Mouse (Mus musculus) cerebellum, adult 2 months (tissue): Measurements from ENCODE around the gene Tmem184a. TPM values are rescaled to one million over a fixed set of nuclear protein-coding genes. Genes with fewer than 3 reads are reported as not detected.

ENCODE experiments used
- DNase-seq, 2 experiments: peaks; one replicate each; pipeline ENCODE4 v3.0.0; 2021
- H3K27ac ChIP-seq: fragments of 200-500 bp; 2 replicates; pipeline ENCODE4 v1.5.1; 2012; ENCODE audit warnings: low read length, control low read depth, inconsistent platforms; ENCODE audit not compliant: insufficient read depth
- H3K27me3 ChIP-seq: fragments of 200-500 bp; 2 replicates; pipeline ENCODE4 v1.6.1; 2012; ENCODE audit warnings: inconsistent platforms, mild to moderate bottlenecking, low read length, moderate library complexity; ENCODE audit not compliant: control insufficient read depth, insufficient read depth
- H3K4me1 ChIP-seq: fragments of 200-500 bp; 2 replicates; pipeline ENCODE4 v1.6.1; 2011; ENCODE audit warnings: low read length; ENCODE audit not compliant: control insufficient read depth, insufficient read depth
- H3K4me3 ChIP-seq: fragments of 200-500 bp; replicated peaks from 2 replicates; pipeline ENCODE3; 2011; ENCODE audit warnings: mild to moderate bottlenecking, low read depth, low read length, control low read depth; ENCODE audit not compliant: insufficient read depth
- CTCF ChIP-seq: fragments of 200-500 bp; IDR thresholded peaks from 2 replicates; pipeline ENCODE4 v1.5.1; 2011; ENCODE audit warnings: low read depth, mild to moderate bottlenecking, control low read depth, low read length, moderate library complexity, borderline replicate concordance; ENCODE audit not compliant: insufficient read depth
- POLR2A ChIP-seq: fragments of 200-500 bp; IDR thresholded peaks from 2 replicates; pipeline ENCODE4 v1.6.1; 2011; ENCODE audit warnings: low read length, control low read depth, borderline replicate concordance; ENCODE audit not compliant: insufficient read depth
- WGBS: fragments of 180-500 bp; shearing (Covaris S2); methylation state at CpG from one replicate; pipeline ENCODE4 v1.1.7; 2018; 5-methylcytosine and 5-hydroxymethylcytosine counted together
- polyA plus RNA-seq: library from polyadenylated mRNA; depleted of rRNA; stranded (reverse); fragments of >200 nt; gene quantifications from 2 replicates; pipeline ENCODE4 v1.2.3, GENCODE M21; 2012

Gene Tmem184a
- polyA plus RNA-seq, 1 experiment = 0.54 TPM

DNA sequence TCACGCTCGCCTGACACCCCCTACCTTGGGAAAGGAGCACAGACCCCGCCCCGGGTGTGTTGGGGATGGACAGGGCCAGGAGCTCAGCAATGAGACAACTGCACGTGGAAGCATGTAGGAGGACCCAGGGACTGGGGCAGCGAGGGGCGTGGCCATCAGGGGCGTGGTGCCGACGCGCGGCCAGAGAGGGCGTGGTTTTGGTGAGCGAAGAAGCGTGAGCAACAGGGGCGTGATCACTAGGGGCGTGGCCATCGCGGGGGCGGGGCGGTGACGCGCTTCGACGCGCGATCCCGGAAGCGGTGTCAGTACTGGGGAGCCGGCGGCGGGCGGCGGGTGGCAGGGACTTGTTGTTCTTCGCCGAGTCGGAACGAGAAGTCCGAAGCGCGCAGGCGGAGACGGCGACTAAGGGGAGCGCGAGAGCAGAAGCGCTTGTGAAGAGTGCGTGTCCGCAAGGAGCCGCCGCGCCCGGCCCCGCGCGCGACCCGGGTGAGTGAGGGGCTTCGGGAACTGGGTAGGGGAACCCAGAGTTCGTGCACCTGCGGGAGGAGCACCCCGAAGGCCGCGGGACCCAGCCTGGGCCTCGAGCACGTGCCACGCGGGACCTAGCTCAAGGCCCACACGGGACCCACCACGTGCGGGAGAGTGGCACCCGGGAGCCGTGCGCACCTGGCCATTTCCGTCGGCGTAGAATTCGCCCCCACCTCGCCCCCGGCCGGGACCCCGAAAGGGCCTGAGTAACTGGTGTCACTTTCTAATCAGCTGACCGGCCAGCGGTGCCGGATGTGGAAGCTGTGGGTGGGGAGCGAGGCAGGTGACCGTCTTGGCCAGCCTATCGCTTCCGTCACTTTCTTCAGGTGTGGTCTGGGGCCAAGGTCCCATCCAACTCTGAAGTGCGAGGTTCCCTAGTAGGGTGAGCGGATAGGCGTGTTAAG lies 28.2 kb downstream of the Tmem184a start, which contains the start of gene Mafk:
Gene Mafk (plus strand): TSS at position 287 of the 932 bp plus-strand sequence.
- DNase-seq = peak; percentile 83 to 84
- 1% methylated on average over 92 of the region's 92 CpGs for WGBS
- peak within 1 kb of the TSS; percentile 50 for H3K4me3 ChIP-seq
- no peak within 1 kb of the TSS for H3K27ac ChIP-seq
- H3K27me3 ChIP-seq = no peaks in the 10 kb centered on the region
- TF ChIP-seq CTCF = no peak
- 0 out of 2 replicates have a peak, but pooled peaks have one; percentile 17 for TF ChIP-seq POLR2A
- peaks cover 8% of the 10 kb centered on the region; the same call in 1 of the 2 replicates for H3K4me1 ChIP-seq

DNA sequence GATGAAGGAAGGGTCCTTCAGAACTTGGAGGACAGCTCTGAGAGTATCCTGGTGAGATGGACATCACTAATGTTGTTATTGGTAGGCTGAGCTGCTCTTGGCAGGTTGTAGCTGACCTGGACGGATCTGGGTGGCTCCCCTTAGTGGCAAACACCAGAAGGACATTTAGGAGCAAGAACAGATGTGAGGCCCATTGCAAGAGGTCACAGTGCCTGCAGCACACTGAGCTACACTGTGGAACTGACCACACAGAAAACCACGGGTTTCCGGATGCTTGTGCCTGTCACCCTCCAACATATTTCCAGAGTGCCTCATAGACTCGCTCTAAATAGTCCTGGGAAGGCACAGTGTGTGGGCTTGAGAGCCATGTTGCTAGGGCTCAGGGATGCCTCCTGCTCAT lies 30.3 kb downstream of the Tmem184a start:
- 59% methylated on average over 4 of the region's 4 CpGs for WGBS

DNA sequence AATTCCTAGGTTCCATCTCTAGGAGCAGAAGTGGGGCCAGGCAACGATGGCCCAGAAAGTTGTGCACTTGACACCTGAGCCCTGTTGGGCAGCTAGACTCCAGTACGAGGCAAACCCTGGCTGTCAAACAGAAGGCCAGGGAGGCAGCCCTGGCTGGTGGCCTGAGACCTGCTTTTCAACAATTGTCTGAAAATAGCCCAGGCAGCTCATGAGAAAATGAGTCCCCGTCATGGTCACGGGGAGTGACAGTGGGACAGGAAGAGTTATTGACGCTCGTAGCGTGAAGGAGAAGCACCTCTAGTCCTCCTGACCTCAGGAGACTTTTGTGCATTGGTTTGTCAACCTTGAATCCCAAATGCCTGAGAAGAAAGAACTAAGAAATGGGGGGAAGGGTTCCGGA lies 38.3 kb downstream of the Tmem184a start:
- H3K27me3 ChIP-seq = no peaks in the 10 kb centered on the region
- no peak for DNase-seq
- H3K27ac ChIP-seq = no peak overlapping the region
- WGBS = 75% methylated on average over 8 of the region's 8 CpGs
- TF ChIP-seq POLR2A = no peak
- TF ChIP-seq CTCF = no peak
- no peak overlapping the region for H3K4me3 ChIP-seq
- no peaks in the 10 kb centered on the region for H3K4me1 ChIP-seq

More for the DNA sequence above, 30.3 kb downstream of the Tmem184a start:
- peaks cover 8% of the 10 kb centered on the region; the same call in 1 of the 2 replicates for H3K4me1 ChIP-seq
- H3K27ac ChIP-seq = no peak overlapping the region
- no peak overlapping the region for H3K4me3 ChIP-seq
- no peak for DNase-seq
- no peaks in the 10 kb centered on the region for H3K27me3 ChIP-seq
- TF ChIP-seq CTCF (peak; percentile 6; the same call in 1 of the 2 replicates), POLR2A (no peak)

DNA sequence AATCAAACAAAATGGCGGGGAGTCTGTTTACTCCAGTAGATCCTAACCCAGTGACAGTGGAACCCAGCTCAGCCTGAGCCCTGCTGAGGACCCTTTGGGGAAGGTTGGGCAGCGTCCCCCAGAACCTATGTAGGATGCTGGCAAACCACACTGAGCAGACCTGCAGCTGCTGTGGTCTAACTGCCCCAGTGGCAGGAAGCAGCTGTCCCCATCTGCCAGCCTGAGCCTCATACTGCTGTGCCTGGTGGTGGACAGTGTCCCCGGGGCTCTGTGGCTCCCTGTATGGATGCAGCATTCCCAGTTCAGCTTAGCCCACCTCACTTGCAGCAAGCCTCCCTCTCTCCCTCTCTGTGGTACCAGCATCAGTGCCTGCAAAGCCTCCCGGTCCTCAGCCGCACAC lies 42.8 kb downstream of the Tmem184a start:
- 56% methylated on average over 5 of the region's 5 CpGs for WGBS
- 0 out of 2 replicates have a peak, but pooled peaks cover 4% of the 10 kb centered on the region for H3K4me1 ChIP-seq
- no peak overlapping the region for H3K27ac ChIP-seq
- TF ChIP-seq CTCF (no peak), POLR2A (no peak)
- no peak overlapping the region for H3K4me3 ChIP-seq
- H3K27me3 ChIP-seq = no peaks in the 10 kb centered on the region
- DNase-seq = no peak

DNA sequence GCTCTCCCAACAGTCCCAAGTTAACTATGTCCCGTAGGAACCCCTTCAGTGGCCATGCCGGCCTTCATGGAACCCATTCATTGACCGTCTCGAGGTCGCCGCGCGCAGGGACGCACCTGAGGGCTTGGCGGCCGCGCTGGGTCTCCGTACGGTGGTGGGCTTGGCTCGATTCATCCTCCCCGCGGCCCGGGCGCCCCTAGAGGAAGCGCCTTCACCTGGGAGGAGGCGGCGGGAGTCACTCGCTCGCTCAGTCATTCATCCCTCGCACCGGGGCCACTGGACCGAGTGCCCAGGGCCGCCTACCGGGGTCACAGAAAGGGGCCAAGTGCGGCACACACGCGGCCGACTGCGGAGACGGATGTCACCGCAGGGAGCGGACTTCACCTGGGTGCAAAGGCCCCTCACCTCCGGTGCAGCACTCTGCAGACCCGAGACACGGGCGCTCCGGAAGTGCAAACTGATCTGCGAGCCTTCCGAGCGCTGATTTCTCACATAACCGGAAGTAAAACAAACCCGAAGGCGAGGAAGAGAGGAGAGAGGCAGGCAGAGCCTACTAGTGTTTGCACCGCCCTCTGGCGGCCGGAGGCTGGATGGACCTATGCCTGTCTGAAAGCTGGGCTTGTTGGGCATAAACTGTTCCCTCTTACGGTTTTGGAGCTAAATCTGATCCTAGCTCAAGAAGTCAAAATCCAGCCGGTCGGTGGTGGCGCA lies 44.3 kb downstream of the Tmem184a start, which contains the start of gene Ints1:
Gene Ints1 (minus strand): TSS at position 459 of the 711 bp plus-strand sequence.
- Histone ChIP-seq H3K4me1 (0 out of 2 replicates have a peak, but pooled peaks cover 4% of the 10 kb centered on the region), H3K27me3 (no peaks in the 10 kb centered on the region), H3K4me3 (peak within 1 kb of the TSS; percentile 87), H3K27ac (0 out of 2 replicates have a peak within 1 kb of the TSS, but pooled peaks have one; percentile 51)
- DNase-seq = peak; percentile 95
- WGBS = under 1% methylated on average over 55 of the region's 55 CpGs
- TF ChIP-seq CTCF (peak; percentile 89), POLR2A (peak; percentile 79)

DNA sequence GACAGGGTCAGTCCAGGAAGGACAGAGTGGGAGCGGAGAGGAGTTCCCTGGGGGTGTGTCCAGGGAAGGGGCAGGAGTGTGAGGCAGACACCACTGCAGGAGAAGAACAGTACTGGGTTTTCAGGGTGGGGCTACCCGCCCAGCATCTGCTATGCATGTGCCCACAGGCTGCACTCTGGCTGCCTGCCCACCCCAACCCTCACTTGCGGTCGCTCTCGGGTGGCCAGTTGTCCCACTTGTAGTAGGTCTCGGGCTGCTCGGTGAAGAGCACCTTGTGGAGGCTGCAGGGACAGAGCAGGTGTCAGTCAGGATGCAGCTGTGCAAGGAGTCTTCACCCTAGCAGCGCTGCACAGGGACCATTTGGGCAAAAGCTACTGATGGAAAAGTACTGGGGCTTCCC lies 51.5 kb downstream of the Tmem184a start:
- H3K27ac ChIP-seq = no peak overlapping the region
- no peak overlapping the region for H3K4me3 ChIP-seq
- TF ChIP-seq CTCF = no peak
- no peak for TF ChIP-seq POLR2A
- WGBS = 67% methylated on average over 8 of the region's 8 CpGs
- no peaks in the 10 kb centered on the region for H3K27me3 ChIP-seq
- no peaks in the 10 kb centered on the region for H3K4me1 ChIP-seq
- DNase-seq = no peak

DNA sequence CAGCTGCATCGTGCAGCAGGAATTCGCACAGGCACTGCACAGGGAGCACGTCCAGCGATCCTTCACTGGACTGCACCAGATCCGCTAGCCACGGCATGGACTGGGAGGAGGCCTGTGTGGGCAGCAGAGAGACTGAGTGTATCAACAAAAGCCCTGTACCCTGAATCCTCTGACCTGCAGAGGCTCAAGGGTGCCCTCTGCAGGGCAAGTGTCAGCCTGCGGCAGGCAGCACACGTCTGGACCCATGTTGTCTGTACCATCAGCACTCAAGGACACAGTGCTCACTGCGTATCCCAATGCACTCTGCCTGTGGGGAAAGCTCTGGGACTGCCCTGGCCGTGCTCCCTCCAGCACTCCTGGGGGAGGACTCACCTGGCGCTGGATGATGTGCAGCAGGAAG lies 55.4 kb downstream of the Tmem184a start:
- WGBS = 61% methylated on average over 11 of the region's 11 CpGs
- H3K4me3 ChIP-seq = no peak overlapping the region
- TF ChIP-seq POLR2A (no peak), CTCF (peak; percentile 62)
- H3K27ac ChIP-seq = no peak overlapping the region
- peak in 1 of 2 experiments; percentile 15 for DNase-seq
- no peaks in the 10 kb centered on the region for H3K27me3 ChIP-seq
- no peaks in the 10 kb centered on the region for H3K4me1 ChIP-seq
